Mouse (Mus musculus) heart, embryonic 16.5 days (tissue): ENCODE measurements around the gene Atg4d. TPM values are rescaled to one million over a fixed set of nuclear protein-coding genes. Genes with fewer than 3 reads are reported as not detected.

Experiments
- ATAC-seq: fragments of 200-750 bp; cut with Nextera tagmentation; replicated peaks from 2 replicates; pipeline ENCODE4 v1.8.0; 2017; ENCODE audit warnings: moderate number of reproducible peaks; ENCODE audit not compliant: insufficient read depth, low FRiP score; ENCODE audit errors: extremely low read depth
- H3K27ac ChIP-seq: fragments of 300-500 bp; sonication (generic); 2 replicates; pipeline ENCODE4 v1.5.1; 2014; ENCODE audit warnings: mild to moderate bottlenecking, low read length, control low read depth, moderate library complexity
- H3K27me3 ChIP-seq: fragments of 300-500 bp; sonication (generic); 2 replicates; pipeline ENCODE4 v1.6.1; 2014; ENCODE audit warnings: low read length, mixed read lengths; ENCODE audit not compliant: control insufficient read depth, insufficient read depth
- H3K36me3 ChIP-seq: fragments of 300-500 bp; sonication (generic); 2 replicates; pipeline ENCODE4 v1.6.1; 2014; ENCODE audit not compliant: control insufficient read depth, insufficient read depth
- H3K4me1 ChIP-seq: fragments of 300-500 bp; sonication (generic); 2 replicates; pipeline ENCODE4 v1.6.1; 2014; ENCODE audit warnings: low read length, mixed read lengths; ENCODE audit not compliant: control insufficient read depth, insufficient read depth
- H3K4me2 ChIP-seq: fragments of 300-500 bp; sonication (generic); 2 replicates; pipeline ENCODE4 v1.6.1; 2014; ENCODE audit warnings: low read depth, mild to moderate bottlenecking, control low read depth, low read length
- H3K4me3 ChIP-seq: fragments of 300-500 bp; sonication (generic); 2 replicates; pipeline ENCODE4 v1.5.1; 2014; ENCODE audit warnings: mild to moderate bottlenecking, control low read depth, low read length
- H3K9ac ChIP-seq: fragments of 300-500 bp; sonication (generic); 2 replicates; pipeline ENCODE4 v1.6.1; 2014; ENCODE audit warnings: low read length, control low read depth
- H3K9me3 ChIP-seq: fragments of 300-500 bp; sonication (generic); replicated peaks from 2 replicates; pipeline ENCODE4 v1.6.1; 2016; ENCODE audit warnings: low read length; ENCODE audit not compliant: control insufficient read depth
- WGBS: fragments of 180-500 bp; shearing (Covaris S2); extraction: QIAGEN DNeasy Blood & Tissue Kit; methylation state at CpG from one replicate; pipeline ENCODE4 v1.1.7; 2014; 5-methylcytosine and 5-hydroxymethylcytosine counted together
- polyA plus RNA-seq: library from polyadenylated mRNA; unstranded; fragments of >200 nt; fragmentation: Nextera tagmentation; extraction: Ambion mirVana; gene quantifications from 2 replicates; pipeline ENCODE4 v1.2.1, GENCODE M21; 2015

The Atg4d gene
- polyA plus RNA-seq, 1 experiment from 2014 or later = 58.8 TPM

- H3K27ac ChIP-seq = no peak overlapping the region
- ATAC-seq = no peak
- H3K9me3 ChIP-seq = no peaks in the 10 kb centered on the region
- WGBS = 76% methylated on average over 7 of the region's 7 CpGs
- no peak overlapping the region for H3K4me2 ChIP-seq
- H3K27me3 ChIP-seq = no peaks in the 10 kb centered on the region
- H3K36me3 ChIP-seq = peaks cover 77% of the 10 kb centered on the region
- H3K9ac ChIP-seq = no peak overlapping the region
- H3K4me1 ChIP-seq = peaks cover 12% of the 10 kb centered on the region
- H3K4me3 ChIP-seq = no peak overlapping the region
Observed at GRCm38 (mm10) chr9:21275013-21275710, 10.1 kb downstream of the Atg4d start.

GRCm38 (mm10) chr9:21275727-21276126 lies 10.6 kb downstream of the Atg4d start:
- no peaks in the 10 kb centered on the region for H3K27me3 ChIP-seq
- peaks cover 12% of the 10 kb centered on the region for H3K4me1 ChIP-seq
- H3K4me2 ChIP-seq = no peak overlapping the region
- no peak for ATAC-seq
- H3K4me3 ChIP-seq = no peak overlapping the region
- H3K9me3 ChIP-seq = no peaks in the 10 kb centered on the region
- no peak overlapping the region for H3K9ac ChIP-seq
- H3K27ac ChIP-seq = no peak overlapping the region
- 83% methylated on average over 12 of the region's 12 CpGs for WGBS
- H3K36me3 ChIP-seq = peaks cover 77% of the 10 kb centered on the region

GRCm38 (mm10) chr9:21276307-21276706 lies 11.2 kb downstream of the Atg4d start:
- no peak overlapping the region for H3K9ac ChIP-seq
- H3K36me3 ChIP-seq = peaks cover 77% of the 10 kb centered on the region
- 89% methylated on average over 8 of the region's 8 CpGs for WGBS
- no peaks in the 10 kb centered on the region for H3K9me3 ChIP-seq
- no peak overlapping the region for H3K27ac ChIP-seq
- no peak overlapping the region for H3K4me2 ChIP-seq
- peaks cover 12% of the 10 kb centered on the region for H3K4me1 ChIP-seq
- no peak for ATAC-seq
- H3K27me3 ChIP-seq = no peaks in the 10 kb centered on the region
- H3K4me3 ChIP-seq = no peak overlapping the region

- H3K9ac ChIP-seq = no peak overlapping the region
- 87% methylated on average over 5 of the region's 5 CpGs for WGBS
- H3K4me3 ChIP-seq = no peak overlapping the region
- no peaks in the 10 kb centered on the region for H3K9me3 ChIP-seq
- H3K27me3 ChIP-seq = no peaks in the 10 kb centered on the region
- H3K4me2 ChIP-seq = no peak overlapping the region
- ATAC-seq = no peak
- H3K27ac ChIP-seq = no peak overlapping the region
- peaks cover 73% of the 10 kb centered on the region for H3K36me3 ChIP-seq
- H3K4me1 ChIP-seq = peaks cover 12% of the 10 kb centered on the region
Observed at GRCm38 (mm10) chr9:21277776-21278175, 12.7 kb downstream of the Atg4d start.

GRCm38 (mm10) chr9:21283591-21283990 lies 18.5 kb downstream of the Atg4d start:
- no peaks in the 10 kb centered on the region for H3K9me3 ChIP-seq
- ATAC-seq = no peak
- no peak overlapping the region for H3K4me2 ChIP-seq
- H3K36me3 ChIP-seq = peaks cover 44% of the 10 kb centered on the region
- H3K27me3 ChIP-seq = no peaks in the 10 kb centered on the region
- WGBS = 92% methylated on average over 5 of the region's 5 CpGs
- H3K27ac ChIP-seq = no peak overlapping the region
- H3K4me1 ChIP-seq = peaks cover 13% of the 10 kb centered on the region
- no peak overlapping the region for H3K9ac ChIP-seq
- no peak overlapping the region for H3K4me3 ChIP-seq

- H3K27ac ChIP-seq = no peak overlapping the region
- WGBS = 82% methylated on average over 3 of the region's 3 CpGs
- no peak for ATAC-seq
- peaks cover 17% of the 10 kb centered on the region for H3K4me1 ChIP-seq
- no peaks in the 10 kb centered on the region for H3K27me3 ChIP-seq
- peaks cover 44% of the 10 kb centered on the region for H3K36me3 ChIP-seq
- H3K4me2 ChIP-seq = no peak overlapping the region
- no peak overlapping the region for H3K4me3 ChIP-seq
- no peak overlapping the region for H3K9ac ChIP-seq
- H3K9me3 ChIP-seq = no peaks in the 10 kb centered on the region
Observed at GRCm38 (mm10) chr9:21283994-21284393, 18.9 kb downstream of the Atg4d start.

- no peak for ATAC-seq
- Histone ChIP-seq H3K4me1 (peaks cover 29% of the 10 kb centered on the region), H3K9ac (peak overlapping the region; percentile 87), H3K27me3 (no peaks in the 10 kb centered on the region), H3K4me2 (peak overlapping the region; percentile 80), H3K36me3 (peaks cover 22% of the 10 kb centered on the region), H3K27ac (no peak overlapping the region), H3K4me3 (peak overlapping the region; percentile 87), H3K9me3 (no peaks in the 10 kb centered on the region)
- WGBS = 33% methylated on average over 3 of the region's 3 CpGs
Observed at GRCm38 (mm10) chr9:21286753-21287152, 21.7 kb downstream of the Atg4d start.

GRCm38 (mm10) chr9:21287571-21288402 lies 22.7 kb downstream of the Atg4d start, which contains the start of gene Kri1:
Gene Kri1, minus strand, starts transcription at chr9:21287969.
- Histone ChIP-seq H3K27me3 (no peaks in the 10 kb centered on the region), H3K4me2 (peak within 1 kb of the TSS; percentile 80), H3K9me3 (no peaks in the 10 kb centered on the region), H3K4me1 (peaks cover 29% of the 10 kb centered on the region), H3K36me3 (peaks cover 15% of the 10 kb centered on the region), H3K9ac (peak within 1 kb of the TSS; percentile 87), H3K27ac (peak within 1 kb of the TSS; percentile 94), H3K4me3 (peak within 1 kb of the TSS; percentile 87)
- under 1% methylated on average over 59 of the region's 59 CpGs for WGBS
- peak; percentile 75 for ATAC-seq
